In genomic region chr13:12272953-12273352, GRCm38 (mm10) we compare ENCODE assay signal across 8 mouse cellular contexts. TPM values are rescaled to one million over a fixed set of nuclear protein-coding genes. Genes with fewer than 3 reads are reported as not detected.
DNase-seq lines count a peak whose midpoint lies in the region; ATAC-seq and TF ChIP-seq lines count a peak whose summit lies in the region.
"Had no signal": no experiment of that assay in that cellular context is flagged by ENCODE, and none has a peak within 500 bp of the region (broad histone marks: within the 10 kb centered on the region; RNA-seq: fewer than 3 reads in every experiment).

No protein-coding gene starts in this region.

- WGBS in kidney, adult 2 months = 60% methylated on average over 3 of the region's 3 CpGs
- 58% methylated on average over 3 of the region's 3 CpGs for WGBS in kidney, embryonic 15.5 days

- no peak overlapping the region for H3K4me3 ChIP-seq in kidney, adult 2 months (ENCODE audit: insufficient read depth, low read depth, low read length)
- no peak overlapping the region for H3K4me3 ChIP-seq in kidney, embryonic 15.5 days (replicated peaks)
- H3K4me3 ChIP-seq in E14TG2a.4 (replicated peaks; ENCODE audit: low read length) = no peak overlapping the region
- H3K4me3 ChIP-seq: erythroblast, embryonic 14.5 days had no signal

- intact Hi-C loops in left cerebral cortex, postnatal 14 days (cut with DNase I) = no loop called here

- H3K9ac ChIP-seq in kidney, embryonic 15.5 days = no peak overlapping the region

- ATAC-seq in kidney, embryonic 15.5 days (replicated peaks; ENCODE audit: low FRiP score) = no peak

- H3K27me3 ChIP-seq in kidney, adult 2 months (replicated peaks; ENCODE audit: control insufficient read depth, insufficient read depth, low read length) = no peaks in the 10 kb centered on the region
- H3K27me3 ChIP-seq in kidney, embryonic 15.5 days = no peaks in the 10 kb centered on the region
- no peaks in the 10 kb centered on the region for H3K27me3 ChIP-seq in E14TG2a.4 (ENCODE audit: insufficient read depth, low read length)

- no peaks in the 10 kb centered on the region for H3K9me3 ChIP-seq in kidney, embryonic 15.5 days (replicated peaks)
- H3K9me3 ChIP-seq in E14TG2a.4 (ENCODE audit: low read length) = no peaks in the 10 kb centered on the region

- H3K4me2 ChIP-seq in kidney, embryonic 15.5 days = no peak overlapping the region

- TF ChIP-seq POLR2A in kidney, adult 2 months (IDR thresholded peaks at IDR 0.05; ENCODE audit: low read depth, low read length) = no peak

- peak; percentile 47 for TF ChIP-seq CTCF in kidney, adult 2 months (conservative IDR thresholded peaks at IDR 0.05; ENCODE audit: insufficient read depth, insufficient read length, low read depth, low read length)
- TF ChIP-seq CTCF in E14TG2a.4 (conservative IDR thresholded peaks at IDR 0.05; ENCODE audit: low read length) = peak; percentile 86

- peak; percentile 57 for DNase-seq in kidney, adult 2 months
- peak; percentile 75 for DNase-seq in A20 (ENCODE audit: low read depth, low spot score)
- peak; percentile 74 for DNase-seq in embryo, embryonic 10.5 days (ENCODE audit: low spot score)
- peak; percentile 57 to 77 for DNase-seq in left cerebral cortex, postnatal 14 days (ENCODE audit: low spot score in 2 of 2)
- no peak for DNase-seq in urinary bladder, postnatal 25 days (ENCODE audit: low spot score)

- H3K36me3 ChIP-seq in kidney, adult 2 months (ENCODE audit: control insufficient read depth, insufficient read depth, low read length) = no peaks in the 10 kb centered on the region
- H3K36me3 ChIP-seq in kidney, embryonic 15.5 days = no peaks in the 10 kb centered on the region
- H3K36me3 ChIP-seq in E14TG2a.4 (ENCODE audit: insufficient read depth, low read length) = peaks cover 17% of the 10 kb centered on the region

- H3K4me1 ChIP-seq in kidney, adult 2 months (ENCODE audit: control insufficient read depth, insufficient read depth, low read length) = no peaks in the 10 kb centered on the region
- H3K4me1 ChIP-seq in kidney, embryonic 15.5 days = 0 out of 2 replicates have a peak, but pooled peaks cover 4% of the 10 kb centered on the region
- H3K4me1 ChIP-seq in E14TG2a.4 (replicated peaks; ENCODE audit: low read depth, low read length) = peaks cover 27% of the 10 kb centered on the region

- no peak overlapping the region for H3K27ac ChIP-seq in kidney, adult 2 months (ENCODE audit: insufficient read depth, low read depth, low read length)
- H3K27ac ChIP-seq in kidney, embryonic 15.5 days = no peak overlapping the region

RNA-seq across cellular contexts. Expression of gene Mtr, which starts 15.0 kb away (rescaled TPM):
- polyA plus RNA-seq in kidney, adult 2 months (2012; rRNA removed) = 6.6 and 7.4 TPM in 2 replicates
- polyA plus RNA-seq in kidney, embryonic 15.5 days (2015; fragmentation: Nextera tagmentation; extraction: Ambion mirVana) = 13.7 and 15.0 TPM in 2 replicates
- 10 to 100 TPM; 16.9 to 19.0 TPM for total RNA-seq in left cerebral cortex, postnatal 14 days (2021)
